Mouse (Mus musculus) midbrain, embryonic 12.5 days (tissue): ENCODE data around the gene Vmn1r85. TPM values are rescaled to one million over a fixed set of nuclear protein-coding genes. Genes with fewer than 3 reads are reported as not detected.

Source experiments
- ATAC-seq: fragments of 200-750 bp; cut with Nextera tagmentation; 2 replicates; pipeline ENCODE4 v1.8.0; 2017; ENCODE audit warnings: low read depth, moderate TSS enrichment, moderate library complexity; ENCODE audit not compliant: low FRiP score
- H3K27ac ChIP-seq: fragments of 300-500 bp; sonication (generic); replicated peaks from 2 replicates; pipeline ENCODE4 v1.5.1; 2016; ENCODE audit warnings: mild to moderate bottlenecking
- H3K27me3 ChIP-seq: fragments of 300-500 bp; sonication (generic); 2 replicates; pipeline ENCODE4 v1.6.1; 2016; ENCODE audit warnings: mild to moderate bottlenecking
- H3K36me3 ChIP-seq: fragments of 300-500 bp; sonication (generic); 2 replicates; pipeline ENCODE4 v1.6.1; 2016
- H3K4me1 ChIP-seq: fragments of 300-500 bp; sonication (generic); 2 replicates; pipeline ENCODE4 v1.6.1; 2016
- H3K4me2 ChIP-seq: fragments of 300-500 bp; sonication (generic); replicated peaks from 2 replicates; pipeline ENCODE4 v1.6.1; 2016; ENCODE audit warnings: mild to moderate bottlenecking, moderate library complexity
- H3K4me3 ChIP-seq: fragments of 300-500 bp; sonication (generic); 2 replicates; pipeline ENCODE4 v1.5.1; 2016; ENCODE audit warnings: mild to moderate bottlenecking
- H3K9ac ChIP-seq: fragments of 300-500 bp; sonication (generic); replicated peaks from 2 replicates; pipeline ENCODE4 v1.6.1; 2016; ENCODE audit warnings: mild to moderate bottlenecking, moderate library complexity
- H3K9me3 ChIP-seq: fragments of 300-500 bp; sonication (generic); 2 replicates; pipeline ENCODE4 v1.6.1; 2016; ENCODE audit warnings: mild to moderate bottlenecking
- WGBS: fragments of 180-500 bp; shearing (Covaris S2); methylation state at CpG from one replicate; pipeline ENCODE4 v1.1.7; 2016; 5-methylcytosine and 5-hydroxymethylcytosine counted together
- polyA plus RNA-seq: library from polyadenylated mRNA; unstranded; fragments of >200 nt; fragmentation: Nextera tagmentation; extraction: Ambion mirVana; gene quantifications from 2 replicates; pipeline ENCODE4 v1.2.1, GENCODE M21; 2016

Gene Vmn1r85
- polyA plus RNA-seq, 1 experiment from 2014 or later = not detected

GRCm38 (mm10) chr7:13037366-13037765 lies 57.6 kb downstream of the Vmn1r85 start:
- Histone ChIP-seq H3K36me3 (peaks cover 21% of the 10 kb centered on the region), H3K4me2 (peak overlapping the region; percentile 79), H3K27me3 (peaks cover 19% of the 10 kb centered on the region), H3K4me1 (peaks cover 38% of the 10 kb centered on the region), H3K9me3 (no peaks in the 10 kb centered on the region), H3K4me3 (peak overlapping the region; percentile 81), H3K27ac (peak overlapping the region; percentile 100), H3K9ac (peak overlapping the region; percentile 94)
- WGBS = 0% methylated on average over 32 of the region's 33 CpGs
- peak; percentile 4 for ATAC-seq

DNA sequence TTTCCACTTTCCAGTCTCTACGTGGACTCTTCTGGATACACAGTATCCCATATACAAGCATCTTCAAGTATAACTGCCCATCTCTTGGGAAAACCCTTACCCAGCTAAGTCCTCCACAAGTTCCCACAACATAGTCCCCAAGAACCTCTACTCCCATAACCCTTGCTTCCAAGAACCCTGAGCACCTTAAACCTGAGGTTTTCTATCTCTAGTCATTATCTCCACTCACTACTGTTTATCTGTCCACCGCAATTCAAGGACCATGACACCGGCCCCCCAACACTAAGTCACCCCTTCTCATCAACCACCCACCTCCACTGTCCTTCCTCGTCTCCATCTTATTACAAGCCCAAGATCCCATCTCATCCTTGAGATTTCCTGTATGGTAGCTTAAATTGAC lies 58.2 kb downstream of the Vmn1r85 start:
- Histone ChIP-seq H3K36me3 (peaks cover 27% of the 10 kb centered on the region), H3K27me3 (peaks cover 13% of the 10 kb centered on the region), H3K9ac (peak overlapping the region; percentile 94), H3K9me3 (no peaks in the 10 kb centered on the region), H3K4me2 (peak overlapping the region; percentile 79), H3K4me1 (peaks cover 38% of the 10 kb centered on the region), H3K27ac (0 out of 2 replicates have a peak overlapping the region, but pooled peaks have one; percentile 100), H3K4me3 (peak overlapping the region; percentile 81)
- ATAC-seq = no peak
- 49% methylated on average over 4 of the region's 4 CpGs for WGBS

- peak overlapping the region; percentile 55 for H3K4me3 ChIP-seq
- H3K9me3 ChIP-seq = no peaks in the 10 kb centered on the region
- ATAC-seq = peak; percentile 0; the same call in 1 of the 2 replicates
- peak overlapping the region; percentile 71; the same call in 1 of the 2 replicates for H3K9ac ChIP-seq
- no peaks in the 10 kb centered on the region for H3K27me3 ChIP-seq
- WGBS = 86% methylated on average over 17 of the region's 17 CpGs
- H3K36me3 ChIP-seq = peaks cover 42% of the 10 kb centered on the region
- peak overlapping the region; percentile 78 for H3K4me2 ChIP-seq
- H3K4me1 ChIP-seq = peaks cover 38% of the 10 kb centered on the region
- H3K27ac ChIP-seq = peak overlapping the region; percentile 90
Measured at GRCm38 (mm10) chr7:13035211-13035855, 59.6 kb downstream of the Vmn1r85 start.

GRCm38 (mm10) chr7:13034148-13034977 lies 60.6 kb downstream of the Vmn1r85 start, which contains the start of gene Chmp2a:
Gene Chmp2a (minus strand): TSS chr7:13034807.
- Histone ChIP-seq H3K4me3 (peak within 1 kb of the TSS; percentile 55), H3K9me3 (no peaks in the 10 kb centered on the region), H3K27ac (peak within 1 kb of the TSS; percentile 90), H3K36me3 (peaks cover 51% of the 10 kb centered on the region), H3K9ac (peak within 1 kb of the TSS; percentile 71), H3K4me2 (peak within 1 kb of the TSS; percentile 78), H3K4me1 (peaks cover 37% of the 10 kb centered on the region), H3K27me3 (no peaks in the 10 kb centered on the region)
- ATAC-seq = peak; percentile 80
- under 1% methylated on average over 45 of the region's 45 CpGs for WGBS

DNA sequence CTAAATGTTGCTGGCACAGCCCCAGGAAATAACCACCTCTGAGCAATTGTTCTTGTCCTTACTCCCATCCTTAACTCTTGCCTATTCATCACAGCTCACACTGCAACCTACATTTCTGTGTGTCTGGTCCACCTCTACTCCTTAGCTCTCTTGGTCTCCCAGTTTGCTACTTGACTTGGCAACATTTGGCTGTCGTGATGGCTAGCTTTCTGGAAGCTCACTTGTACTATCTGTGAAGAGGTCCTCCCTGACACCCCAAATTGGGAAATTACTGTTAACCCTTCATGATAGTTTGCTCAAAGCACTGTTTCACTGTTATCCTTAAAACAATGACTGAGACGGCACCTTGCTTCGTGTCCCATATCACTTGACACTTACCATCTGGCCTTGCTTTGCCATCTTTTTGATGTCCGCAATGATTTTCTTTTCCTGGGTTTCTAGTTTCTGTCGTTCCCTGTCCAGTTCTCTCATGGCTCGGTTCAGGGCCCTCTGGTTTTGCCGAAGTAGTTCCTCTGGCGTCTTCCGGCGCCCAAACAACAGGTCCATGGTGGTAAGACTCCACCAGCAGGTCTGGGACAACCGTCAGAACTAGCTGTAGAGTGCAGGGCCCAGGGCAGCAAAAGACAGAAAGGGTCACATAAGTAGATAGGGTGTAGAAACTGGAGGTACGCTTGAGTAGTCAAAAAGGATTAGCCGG lies 61.4 kb downstream of the Vmn1r85 start:
- peak overlapping the region; percentile 55 for H3K4me3 ChIP-seq
- peak overlapping the region; percentile 78 for H3K4me2 ChIP-seq
- WGBS = 54% methylated on average over 13 of the region's 13 CpGs
- peaks cover 59% of the 10 kb centered on the region for H3K36me3 ChIP-seq
- peaks cover 29% of the 10 kb centered on the region for H3K4me1 ChIP-seq
- peak overlapping the region; percentile 90 for H3K27ac ChIP-seq
- H3K27me3 ChIP-seq = no peaks in the 10 kb centered on the region
- no peaks in the 10 kb centered on the region for H3K9me3 ChIP-seq
- no peak for ATAC-seq
- peak overlapping the region; percentile 71 for H3K9ac ChIP-seq

Other genes starting within 250 kb of the Vmn1r85 start
- 5.5 and 6.5 TPM in 2 replicates for gene Zfp128, start 214.0 kb downstream of the Vmn1r85 start, polyA plus RNA-seq
- 11.2 and 11.8 TPM in 2 replicates for gene Zscan22, start 197.4 kb downstream of the Vmn1r85 start, polyA plus RNA-seq
- gene Rps5, start 172.9 kb downstream of the Vmn1r85 start, polyA plus RNA-seq = 603 and 620 TPM in 2 replicates
- gene Rnf225, start 167.8 kb downstream of the Vmn1r85 start, polyA plus RNA-seq = 0.79 and 0.93 TPM in 2 replicates
- 14.2 and 15.5 TPM in 2 replicates for gene Zfp324, start 129.3 kb downstream of the Vmn1r85 start, polyA plus RNA-seq
- 18.1 and 18.7 TPM in 2 replicates for gene Zfp446, start 117.3 kb downstream of the Vmn1r85 start, polyA plus RNA-seq
- gene Slc27a5, start 97.0 kb downstream of the Vmn1r85 start, polyA plus RNA-seq = 0.13 TPM in 1 of 2 replicates, not detected in the other
- gene Trim28, start 96.1 kb downstream of the Vmn1r85 start, polyA plus RNA-seq = 376 and 420 TPM in 2 replicates
- gene Zbtb45, start 85.1 kb downstream of the Vmn1r85 start, polyA plus RNA-seq = 36.6 and 37.1 TPM in 2 replicates
- 139 and 150 TPM in 2 replicates for gene Chmp2a, start 60.4 kb downstream of the Vmn1r85 start, polyA plus RNA-seq
- 143 and 149 TPM in 2 replicates for gene Ube2m, start 56.9 kb downstream of the Vmn1r85 start, polyA plus RNA-seq
- gene Mzf1, start 40.4 kb downstream of the Vmn1r85 start, polyA plus RNA-seq = 5.2 and 5.3 TPM in 2 replicates
- not detected in 2 replicates for gene Vmn1r86, start 24.7 kb upstream of the Vmn1r85 start, polyA plus RNA-seq
- gene Vmn1r87, start 45.0 kb upstream of the Vmn1r85 start, polyA plus RNA-seq = not detected in 2 replicates
- not detected in 2 replicates for gene Vmn1r88, start 64.4 kb upstream of the Vmn1r85 start, polyA plus RNA-seq
- not detected in 2 replicates for gene Vmn1r89, start 117.8 kb upstream of the Vmn1r85 start, polyA plus RNA-seq
- 98.0 and 100 TPM in 2 replicates for gene Lig1, start 182.1 kb upstream of the Vmn1r85 start, polyA plus RNA-seq
- gene Zswim9, start 183.5 kb upstream of the Vmn1r85 start, polyA plus RNA-seq = 15.1 and 15.7 TPM in 2 replicates
- 1.1 and 1.3 TPM in 2 replicates for gene Pla2g4c, start 229.5 kb upstream of the Vmn1r85 start, polyA plus RNA-seq